Mouse (Mus musculus): ENCODE results near the gene Tufm. TPM values are rescaled to one million over a fixed set of nuclear protein-coding genes. Genes with fewer than 3 reads are reported as not detected.
A peak's percentile ranks its signal among the peaks of the same experiment; 100 is the strongest.

The Tufm gene
- polyA plus RNA-seq, 1 experiment, result 121 TPM

GRCm38 (mm10) chr7:126471853-126472252 lies 15.3 kb upstream of the Tufm start:
- Histone ChIP-seq H3K4me1 (ENCODE audit: control insufficient read depth, insufficient read depth, insufficient read length, low read length) (peaks cover 11% of the 10 kb centered on the region), H3K27me3 (ENCODE audit: control insufficient read depth, insufficient read depth, low read length) (no peaks in the 10 kb centered on the region), H3K4me3 (ENCODE audit: low read depth, low read length) (0 out of 2 replicates have a peak overlapping the region, but pooled peaks have one; percentile 11), H3K36me3 (ENCODE audit: control insufficient read depth, insufficient read depth, low read length) (peaks cover 45% of the 10 kb centered on the region), H3K27ac (ENCODE audit: insufficient read depth, low read depth, low read length) (peak overlapping the region; percentile 32; the same call in 1 of the 2 replicates)
- no peak for TF ChIP-seq POLR2A (IDR thresholded peaks at IDR 0.05; ENCODE audit: low read depth, low read length)
- no peak for TF ChIP-seq CTCF (IDR thresholded peaks at IDR 0.05; ENCODE audit: extremely low read depth, insufficient read length, insufficient replicate concordance, low read depth, low read length)
- 82% methylated on average over 4 of the region's 4 CpGs for WGBS

GRCm38 (mm10) chr7:126472306-126472705 lies 14.9 kb upstream of the Tufm start:
- TF ChIP-seq CTCF (IDR thresholded peaks at IDR 0.05; ENCODE audit: extremely low read depth, insufficient read length, insufficient replicate concordance, low read depth, low read length) (no peak), POLR2A (IDR thresholded peaks at IDR 0.05; ENCODE audit: low read depth, low read length) (no peak)
- peak overlapping the region; percentile 32 for H3K27ac ChIP-seq (ENCODE audit: insufficient read depth, low read depth, low read length)
- peak overlapping the region; percentile 11; the same call in 1 of the 2 replicates for H3K4me3 ChIP-seq (ENCODE audit: low read depth, low read length)
- H3K36me3 ChIP-seq (ENCODE audit: control insufficient read depth, insufficient read depth, low read length), result peaks cover 41% of the 10 kb centered on the region
- H3K27me3 ChIP-seq (ENCODE audit: control insufficient read depth, insufficient read depth, low read length), result no peaks in the 10 kb centered on the region
- WGBS, result 78% methylated on average over 13 of the region's 13 CpGs
- H3K4me1 ChIP-seq (ENCODE audit: control insufficient read depth, insufficient read depth, insufficient read length, low read length), result peaks cover 11% of the 10 kb centered on the region

GRCm38 (mm10) chr7:126472713-126473112 lies 14.4 kb upstream of the Tufm start:
- Histone ChIP-seq H3K4me1 (ENCODE audit: control insufficient read depth, insufficient read depth, insufficient read length, low read length) (peaks cover 11% of the 10 kb centered on the region), H3K27ac (ENCODE audit: insufficient read depth, low read depth, low read length) (peak overlapping the region; percentile 32; the same call in 1 of the 2 replicates), H3K4me3 (ENCODE audit: low read depth, low read length) (peak overlapping the region; percentile 11; the same call in 1 of the 2 replicates), H3K27me3 (ENCODE audit: control insufficient read depth, insufficient read depth, low read length) (no peaks in the 10 kb centered on the region), H3K36me3 (ENCODE audit: control insufficient read depth, insufficient read depth, low read length) (peaks cover 37% of the 10 kb centered on the region)
- WGBS, result 77% methylated on average over 16 of the region's 16 CpGs
- TF ChIP-seq CTCF (IDR thresholded peaks at IDR 0.05; ENCODE audit: extremely low read depth, insufficient read length, insufficient replicate concordance, low read depth, low read length), result no peak
- no peak for TF ChIP-seq POLR2A (IDR thresholded peaks at IDR 0.05; ENCODE audit: low read depth, low read length)

GRCm38 (mm10) chr7:126473470-126474086 lies 13.6 kb upstream of the Tufm start:
- H3K27ac ChIP-seq (ENCODE audit: insufficient read depth, low read depth, low read length), result no peak overlapping the region
- H3K4me1 ChIP-seq (ENCODE audit: control insufficient read depth, insufficient read depth, insufficient read length, low read length), result peaks cover 11% of the 10 kb centered on the region
- H3K27me3 ChIP-seq (ENCODE audit: control insufficient read depth, insufficient read depth, low read length), result no peaks in the 10 kb centered on the region
- no peak overlapping the region; the same call in 1 of the 2 replicates for H3K4me3 ChIP-seq (ENCODE audit: low read depth, low read length)
- peaks cover 29% of the 10 kb centered on the region for H3K36me3 ChIP-seq (ENCODE audit: control insufficient read depth, insufficient read depth, low read length)
- TF ChIP-seq CTCF (IDR thresholded peaks at IDR 0.05; ENCODE audit: extremely low read depth, insufficient read length, insufficient replicate concordance, low read depth, low read length), result no peak
- no peak for TF ChIP-seq POLR2A (IDR thresholded peaks at IDR 0.05; ENCODE audit: low read depth, low read length)
- WGBS, result 66% methylated on average over 9 of the region's 9 CpGs

- H3K36me3 ChIP-seq (ENCODE audit: control insufficient read depth, insufficient read depth, low read length), result peaks cover 21% of the 10 kb centered on the region; the same call in 1 of the 2 replicates
- peak overlapping the region; percentile 80 for H3K4me3 ChIP-seq (ENCODE audit: low read depth, low read length)
- H3K4me1 ChIP-seq (ENCODE audit: control insufficient read depth, insufficient read depth, insufficient read length, low read length), result peaks cover 11% of the 10 kb centered on the region
- no peaks in the 10 kb centered on the region for H3K27me3 ChIP-seq (ENCODE audit: control insufficient read depth, insufficient read depth, low read length)
- TF ChIP-seq CTCF (IDR thresholded peaks at IDR 0.05; ENCODE audit: extremely low read depth, insufficient read length, insufficient replicate concordance, low read depth, low read length), result no peak
- TF ChIP-seq POLR2A (IDR thresholded peaks at IDR 0.05; ENCODE audit: low read depth, low read length), result no peak
- no peak overlapping the region for H3K27ac ChIP-seq (ENCODE audit: insufficient read depth, low read depth, low read length)
- WGBS, result under 1% methylated on average over 27 of the region's 27 CpGs
Measured at GRCm38 (mm10) chr7:126474486-126474955, 12.6 kb upstream of the Tufm start.

GRCm38 (mm10) chr7:126474993-126475581 lies 12.1 kb upstream of the Tufm start, which contains the start of gene Sh2b1:
Gene Sh2b1, minus strand, starts transcription at chr7:126475424.
- Histone ChIP-seq H3K4me1 (ENCODE audit: control insufficient read depth, insufficient read depth, insufficient read length, low read length) (peaks cover 11% of the 10 kb centered on the region), H3K27ac (ENCODE audit: insufficient read depth, low read depth, low read length) (peak within 1 kb of the TSS; percentile 97), H3K36me3 (ENCODE audit: control insufficient read depth, insufficient read depth, low read length) (peaks cover 18% of the 10 kb centered on the region; the same call in 1 of the 2 replicates), H3K27me3 (ENCODE audit: control insufficient read depth, insufficient read depth, low read length) (no peaks in the 10 kb centered on the region), H3K4me3 (ENCODE audit: low read depth, low read length) (peak within 1 kb of the TSS; percentile 80)
- WGBS, result 1% methylated on average over 53 of the region's 53 CpGs
- TF ChIP-seq POLR2A (IDR thresholded peaks at IDR 0.05; ENCODE audit: low read depth, low read length) (peak; percentile 65; the same call in 1 of the 2 replicates), CTCF (IDR thresholded peaks at IDR 0.05; ENCODE audit: extremely low read depth, insufficient read length, insufficient replicate concordance, low read depth, low read length) (peak; percentile 31; the same call in 1 of the 2 replicates)

- no peaks in the 10 kb centered on the region; the same call in 1 of the 2 replicates for H3K4me1 ChIP-seq (ENCODE audit: control insufficient read depth, insufficient read depth, insufficient read length, low read length)
- H3K27ac ChIP-seq (ENCODE audit: insufficient read depth, low read depth, low read length), result no peak overlapping the region
- WGBS, result 16% methylated on average over 5 of the region's 5 CpGs
- TF ChIP-seq POLR2A (IDR thresholded peaks at IDR 0.05; ENCODE audit: low read depth, low read length) (no peak), CTCF (IDR thresholded peaks at IDR 0.05; ENCODE audit: extremely low read depth, insufficient read length, insufficient replicate concordance, low read depth, low read length) (no peak)
- no peaks in the 10 kb centered on the region for H3K36me3 ChIP-seq (ENCODE audit: control insufficient read depth, insufficient read depth, low read length)
- no peak overlapping the region for H3K4me3 ChIP-seq (ENCODE audit: low read depth, low read length)
- no peaks in the 10 kb centered on the region for H3K27me3 ChIP-seq (ENCODE audit: control insufficient read depth, insufficient read depth, low read length)
Measured at GRCm38 (mm10) chr7:126481699-126482098, 5.5 kb upstream of the Tufm start.

Data from small intestine, adult 2 months (tissue).